Mouse (Mus musculus) myocyte (in vitro differentiated cells): ENCODE measurements around the gene Klk14.

Experiments used
- CEBPB ChIP-seq: IDR thresholded peaks from 2 replicates; pipeline ENCODE4 v1.6.1; 2011; ENCODE audit warnings: mild to moderate bottlenecking, moderate library complexity; ENCODE audit not compliant: poor library complexity, insufficient read depth, severe bottlenecking
- MAX ChIP-seq: IDR thresholded peaks from one replicate; pipeline ENCODE4 v1.6.1; 2011; ENCODE audit warnings: low read depth, mild to moderate bottlenecking, control low read depth
- MYOD1 ChIP-seq, 3 experiments: IDR thresholded peaks; one replicate each; pipeline ENCODE4 v1.6.1; 2011; ENCODE audit warnings: control low read depth in 2 of 3, low read depth in 2 of 3, mild to moderate bottlenecking in 2 of 3, moderate library complexity in 1 of 3; ENCODE audit not compliant: insufficient read length in 2 of 3, control insufficient read depth in 1 of 3
- MYOG ChIP-seq, 3 experiments: IDR thresholded peaks; one replicate each; pipeline ENCODE4 v1.6.1; 2011; ENCODE audit warnings: control low read depth in 2 of 3, low read depth in 2 of 3, mild to moderate bottlenecking in 2 of 3; ENCODE audit not compliant: insufficient read length in 2 of 3, control insufficient read depth in 1 of 3, insufficient read depth in 1 of 3
- POLR2A ChIP-seq: IDR thresholded peaks from one replicate; pipeline ENCODE4 v1.6.1; 2011; ENCODE audit warnings: low read depth, mild to moderate bottlenecking, control low read depth, moderate library complexity; ENCODE audit not compliant: insufficient read length
- TCF12 ChIP-seq: IDR thresholded peaks from one replicate; pipeline ENCODE4 v1.6.1; 2011; ENCODE audit warnings: mild to moderate bottlenecking, control low read depth; ENCODE audit not compliant: poor library complexity, insufficient read depth, severe bottlenecking
- USF1 ChIP-seq: IDR thresholded peaks from one replicate; pipeline ENCODE4 v1.6.1; 2011; ENCODE audit warnings: low read depth, mild to moderate bottlenecking, control low read depth, moderate library complexity

GRCm38 (mm10) chr7:43668582-43668981 lies 21.6 kb upstream of the Klk14 start:
- TF ChIP-seq TCF12 (no peak), MAX (no peak), USF1 (no peak), POLR2A (no peak), MYOD1 (IDR thresholded peaks at IDR 0.05; ENCODE audit: control insufficient read depth in 1 of 3, insufficient read length in 2 of 3, low read depth in 2 of 3) (no peak), CEBPB (no peak), MYOG (IDR thresholded peaks at IDR 0.05; ENCODE audit: control insufficient read depth in 1 of 3, insufficient read depth in 1 of 3, insufficient read length in 2 of 3, low read depth in 2 of 3) (no peak)
